Mouse (Mus musculus) megakaryocyte, embryonic 14.5 days (primary cell): ENCODE measurements around the gene Sh3rf3. TPM values are rescaled to one million over a fixed set of nuclear protein-coding genes. Genes with fewer than 3 reads are reported as not detected.
A peak's percentile ranks its signal among the peaks of the same experiment; 100 is the strongest.

Experiments used
- H3K27me3 ChIP-seq: replicated peaks from 2 replicates; pipeline ENCODE3; 2012; ENCODE audit warnings: inconsistent platforms
- H3K36me3 ChIP-seq: replicated peaks from 2 replicates; pipeline ENCODE3; 2012; ENCODE audit warnings: low read length, inconsistent platforms, mixed read lengths
- H3K4me1 ChIP-seq: 2 replicates; pipeline ENCODE4 v1.6.1; 2012; ENCODE audit warnings: inconsistent platforms
- H3K4me3 ChIP-seq: replicated peaks from 2 replicates; pipeline ENCODE3; 2012; ENCODE audit warnings: moderate library complexity, mild to moderate bottlenecking, inconsistent platforms
- H3K9me3 ChIP-seq: 2 replicates; pipeline ENCODE4 v1.6.1; 2012; ENCODE audit warnings: inconsistent platforms
- FLI1 ChIP-seq: IDR thresholded peaks from 2 replicates; pipeline ENCODE4 v1.6.1; 2012; ENCODE audit warnings: low read length, inconsistent platforms, mixed read lengths
- GATA1 ChIP-seq: IDR thresholded peaks from 3 replicates; pipeline ENCODE4 v1.6.1; 2012; ENCODE audit warnings: mixed read lengths, low read length, inconsistent platforms, borderline replicate concordance
- polyA plus RNA-seq: library from polyadenylated mRNA; stranded (reverse); fragments of >175 nt; gene quantifications from 2 replicates; pipeline ENCODE4 v1.2.3, GENCODE M21; 2012; ENCODE audit warnings: low replicate concordance; ENCODE audit not compliant: insufficient read depth

Sh3rf3 gene
- not detected in 2 replicates for polyA plus RNA-seq

GRCm38 (mm10) chr10:58813081-58813800, at the start of gene Sh3rf3:
Sh3rf3 (plus strand) TSS chr10:58813359.
- H3K4me1 ChIP-seq: peaks cover 19% of the 10 kb centered on the region
- TF ChIP-seq GATA1 (no peak), FLI1 (no peak)
- H3K36me3 ChIP-seq: no peaks in the 10 kb centered on the region
- peaks cover 67% of the 10 kb centered on the region for H3K27me3 ChIP-seq
- peak within 1 kb of the TSS; percentile 84 for H3K4me3 ChIP-seq
- H3K9me3 ChIP-seq: no peaks in the 10 kb centered on the region

DNA sequence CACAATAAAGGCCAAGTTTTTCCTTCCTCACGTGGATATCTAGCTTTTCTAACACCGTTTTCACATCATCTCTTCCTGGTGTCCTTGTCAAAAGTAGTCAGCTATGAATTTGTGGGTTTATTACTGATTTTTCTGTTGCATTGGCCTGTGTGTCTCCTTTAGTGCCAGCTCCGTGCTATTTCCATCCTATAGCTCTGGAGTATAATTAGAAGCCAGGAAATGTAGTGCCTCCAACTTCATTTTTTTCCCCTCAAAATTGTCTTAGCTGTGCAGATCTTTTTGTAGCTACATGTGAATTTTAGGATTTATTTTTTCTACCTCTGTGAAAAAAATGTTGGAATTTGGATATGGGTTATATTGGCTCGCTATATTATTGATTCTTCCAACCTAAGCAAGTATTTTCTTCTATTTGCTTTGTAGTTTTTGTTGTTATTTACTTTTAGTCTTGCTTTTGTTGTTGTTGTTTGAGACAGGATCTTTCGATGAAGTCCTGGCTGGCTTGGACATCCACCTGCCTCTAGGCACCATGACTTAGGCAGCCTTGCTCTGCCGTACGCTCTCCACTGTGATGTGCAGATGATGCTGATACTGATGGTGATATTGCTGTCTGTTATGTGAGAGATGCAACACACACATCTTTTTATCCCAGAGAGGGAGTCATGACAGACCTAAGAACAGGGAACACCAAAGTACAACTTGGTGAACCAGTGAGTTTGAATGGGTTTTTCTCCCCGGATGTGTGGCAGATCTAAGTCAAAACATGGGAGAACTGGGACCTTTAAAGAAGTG, 24.5 kb upstream of the Sh3rf3 start:
- no peaks in the 10 kb centered on the region for H3K4me1 ChIP-seq
- H3K36me3 ChIP-seq: no peaks in the 10 kb centered on the region
- no peak for TF ChIP-seq FLI1
- no peak for TF ChIP-seq GATA1

GRCm38 (mm10) chr10:58797555-58797954, 15.6 kb upstream of the Sh3rf3 start:
- Histone ChIP-seq H3K4me3 (no peak overlapping the region), H3K36me3 (no peaks in the 10 kb centered on the region), H3K27me3 (no peaks in the 10 kb centered on the region), H3K9me3 (no peaks in the 10 kb centered on the region), H3K4me1 (no peaks in the 10 kb centered on the region)
- TF ChIP-seq FLI1 (no peak), GATA1 (no peak)

More for the DNA sequence above, 24.5 kb upstream of the Sh3rf3 start:
- Histone ChIP-seq H3K9me3 (no peaks in the 10 kb centered on the region), H3K27me3 (no peaks in the 10 kb centered on the region), H3K4me3 (no peak overlapping the region)

DNA sequence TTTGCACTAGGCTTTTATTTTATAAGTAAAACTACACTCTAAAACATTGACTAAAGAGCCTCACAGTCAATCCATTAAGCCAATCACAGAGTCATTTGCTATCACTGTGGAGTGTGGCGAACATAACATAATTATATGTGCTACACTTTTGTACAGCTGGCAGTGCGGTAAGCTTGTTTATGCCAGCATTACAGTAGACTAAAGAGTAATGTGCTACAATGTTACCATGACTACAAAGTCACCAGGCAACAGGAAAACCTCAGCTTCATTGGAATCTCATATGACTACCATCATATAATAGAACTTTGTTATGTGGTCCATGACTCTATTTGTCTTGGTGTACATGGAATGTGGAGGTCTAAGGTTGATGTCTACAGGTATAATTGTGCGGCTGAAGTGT, 15.0 kb upstream of the Sh3rf3 start:
- H3K9me3 ChIP-seq: no peaks in the 10 kb centered on the region
- no peaks in the 10 kb centered on the region for H3K36me3 ChIP-seq
- TF ChIP-seq FLI1 (no peak), GATA1 (no peak)

GRCm38 (mm10) chr10:58800996-58801433, 12.1 kb upstream of the Sh3rf3 start:
- TF ChIP-seq FLI1 (no peak), GATA1 (no peak)
- Histone ChIP-seq H3K27me3 (no peaks in the 10 kb centered on the region), H3K9me3 (no peaks in the 10 kb centered on the region), H3K4me1 (no peaks in the 10 kb centered on the region), H3K4me3 (no peak overlapping the region), H3K36me3 (no peaks in the 10 kb centered on the region)

More for the DNA sequence above, 15.0 kb upstream of the Sh3rf3 start:
- Histone ChIP-seq H3K4me1 (no peaks in the 10 kb centered on the region), H3K4me3 (no peak overlapping the region), H3K27me3 (no peaks in the 10 kb centered on the region)

- Histone ChIP-seq H3K4me1 (no peaks in the 10 kb centered on the region), H3K9me3 (no peaks in the 10 kb centered on the region), H3K36me3 (no peaks in the 10 kb centered on the region), H3K27me3 (peaks cover 3% of the 10 kb centered on the region), H3K4me3 (no peak overlapping the region)
- no peak for TF ChIP-seq FLI1
- no peak for TF ChIP-seq GATA1
These were observed 10.8 kb upstream of the Sh3rf3 start for GRCm38 (mm10) chr10:58802391-58802790.

- H3K9me3 ChIP-seq: no peaks in the 10 kb centered on the region
- H3K4me1 ChIP-seq: peaks cover 10% of the 10 kb centered on the region
- peaks cover 43% of the 10 kb centered on the region for H3K27me3 ChIP-seq
- H3K36me3 ChIP-seq: no peaks in the 10 kb centered on the region
- H3K4me3 ChIP-seq: no peak overlapping the region
- TF ChIP-seq GATA1 (no peak), FLI1 (no peak)
These were observed 5.2 kb upstream of the Sh3rf3 start for GRCm38 (mm10) chr10:58807956-58808355.

DNA sequence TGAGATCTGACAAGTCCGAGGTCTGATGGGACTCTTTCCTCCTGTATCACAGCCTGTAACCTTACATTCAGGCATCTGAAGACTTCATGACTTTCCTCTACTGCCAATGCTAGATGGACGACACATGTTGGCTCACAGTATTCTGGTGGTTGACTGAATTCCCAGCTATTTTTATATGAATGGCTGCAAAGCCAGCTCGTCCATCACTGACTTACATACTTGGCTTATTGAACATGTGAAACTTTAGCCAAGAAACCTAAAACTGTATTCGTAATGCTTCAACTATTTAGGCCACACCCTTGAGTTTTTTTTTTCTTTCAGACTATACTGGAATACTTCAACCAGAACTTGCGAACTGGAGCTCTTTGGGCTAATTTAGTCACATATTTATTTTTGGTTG, 3.0 kb upstream of the Sh3rf3 start:
- H3K4me3 ChIP-seq: no peak overlapping the region
- TF ChIP-seq FLI1 (no peak), GATA1 (no peak)
- peaks cover 63% of the 10 kb centered on the region for H3K27me3 ChIP-seq
- peaks cover 19% of the 10 kb centered on the region for H3K4me1 ChIP-seq
- no peaks in the 10 kb centered on the region for H3K9me3 ChIP-seq
- no peaks in the 10 kb centered on the region for H3K36me3 ChIP-seq

GRCm38 (mm10) chr10:58812210-58813080, 714 bp upstream of the Sh3rf3 start:
- Histone ChIP-seq H3K36me3 (no peaks in the 10 kb centered on the region), H3K4me1 (peaks cover 19% of the 10 kb centered on the region), H3K27me3 (peaks cover 65% of the 10 kb centered on the region), H3K9me3 (no peaks in the 10 kb centered on the region), H3K4me3 (peak overlapping the region; percentile 84)
- TF ChIP-seq GATA1 (no peak), FLI1 (no peak)
